14 mouse cellular contexts compared by ENCODE assay signal in genomic region chr11:8539593-8540265, GRCm38 (mm10).
DNase-seq lines count a peak whose midpoint lies in the region; ATAC-seq lines count a peak whose summit lies in the region.
"Had no signal": no experiment of that assay in that cellular context is flagged by ENCODE, and none has a peak within 500 bp of the region (broad histone marks: within the 10 kb centered on the region; RNA-seq: fewer than 3 reads in every experiment).

No protein-coding gene starts in this region.

- H3K36me3 ChIP-seq in forebrain, embryonic 14.5 days (ENCODE audit: control insufficient read depth, insufficient read depth, low read length) = no peaks in the 10 kb centered on the region
- peaks cover 21% of the 10 kb centered on the region; the same call in 1 of the 2 replicates for H3K36me3 ChIP-seq in forebrain, embryonic 10.5 days (replicated peaks)
- peaks cover 89% of the 10 kb centered on the region for H3K36me3 ChIP-seq in limb, embryonic 12.5 days
- H3K36me3 ChIP-seq in limb, embryonic 10.5 days = peaks cover 93% of the 10 kb centered on the region
- peaks cover 39% of the 10 kb centered on the region for H3K36me3 ChIP-seq in embryonic facial prominence, embryonic 13.5 days
- H3K36me3 ChIP-seq in limb, embryonic 15.5 days = peaks cover 14% of the 10 kb centered on the region
- H3K36me3 ChIP-seq: liver, embryonic 13.5 days had no signal

- ATAC-seq in forebrain, embryonic 14.5 days = no peak
- no peak for ATAC-seq in limb, embryonic 12.5 days (ENCODE audit: insufficient number of reproducible peaks, insufficient read depth, low FRiP score, low TSS enrichment, low read depth)
- peak; percentile 66 for ATAC-seq in embryonic facial prominence, embryonic 13.5 days (ENCODE audit: insufficient number of reproducible peaks, insufficient read depth, low FRiP score, low TSS enrichment, low read depth)
- peak; percentile 64; the same call in 1 of the 2 replicates for ATAC-seq in limb, embryonic 15.5 days (ENCODE audit: insufficient number of reproducible peaks, low FRiP score, low TSS enrichment, low read depth)

- peaks cover 10% of the 10 kb centered on the region for H3K4me1 ChIP-seq in forebrain, embryonic 14.5 days (ENCODE audit: control insufficient read depth, insufficient read depth, low read length)
- H3K4me1 ChIP-seq in forebrain, embryonic 10.5 days = peaks cover 12% of the 10 kb centered on the region; the same call in 1 of the 2 replicates
- H3K4me1 ChIP-seq in limb, embryonic 12.5 days (replicated peaks) = peaks cover 20% of the 10 kb centered on the region
- H3K4me1 ChIP-seq in limb, embryonic 10.5 days = no peaks in the 10 kb centered on the region
- peaks cover 64% of the 10 kb centered on the region for H3K4me1 ChIP-seq in embryonic facial prominence, embryonic 13.5 days
- peaks cover 65% of the 10 kb centered on the region for H3K4me1 ChIP-seq in limb, embryonic 15.5 days
- H3K4me1 ChIP-seq: liver, embryonic 13.5 days; megakaryocyte, embryonic 14.5 days had no signal

- 78% methylated on average over 8 of the region's 8 CpGs for WGBS in forebrain, embryonic 14.5 days
- 83% methylated on average over 8 of the region's 8 CpGs for WGBS in forebrain, embryonic 10.5 days
- 77% methylated on average over 8 of the region's 8 CpGs for WGBS in limb, embryonic 12.5 days
- 87% methylated on average over 8 of the region's 8 CpGs for WGBS in limb, embryonic 10.5 days
- 41% methylated on average over 8 of the region's 8 CpGs for WGBS in embryonic facial prominence, embryonic 13.5 days
- 47% methylated on average over 8 of the region's 8 CpGs for WGBS in limb, embryonic 15.5 days

- H3K27ac ChIP-seq in forebrain, embryonic 14.5 days (ENCODE audit: low read depth, low read length) = no peak overlapping the region
- no peak overlapping the region for H3K27ac ChIP-seq in forebrain, embryonic 10.5 days
- peak overlapping the region; percentile 60 for H3K27ac ChIP-seq in limb, embryonic 12.5 days
- H3K27ac ChIP-seq in limb, embryonic 10.5 days = no peak overlapping the region
- peak overlapping the region; percentile 84 for H3K27ac ChIP-seq in embryonic facial prominence, embryonic 13.5 days
- peak overlapping the region; percentile 78 for H3K27ac ChIP-seq in limb, embryonic 15.5 days
- H3K27ac ChIP-seq: liver, embryonic 13.5 days had no signal

- H3K27me3 ChIP-seq in forebrain, embryonic 14.5 days (replicated peaks; ENCODE audit: control insufficient read depth, insufficient read depth, low read length) = no peaks in the 10 kb centered on the region
- no peaks in the 10 kb centered on the region for H3K27me3 ChIP-seq in forebrain, embryonic 10.5 days (ENCODE audit: poor library complexity, severe bottlenecking)
- no peaks in the 10 kb centered on the region for H3K27me3 ChIP-seq in limb, embryonic 12.5 days
- H3K27me3 ChIP-seq in limb, embryonic 10.5 days (ENCODE audit: low read depth, poor library complexity, severe bottlenecking) = no peaks in the 10 kb centered on the region
- H3K27me3 ChIP-seq in embryonic facial prominence, embryonic 13.5 days = no peaks in the 10 kb centered on the region
- no peaks in the 10 kb centered on the region for H3K27me3 ChIP-seq in limb, embryonic 15.5 days
- H3K27me3 ChIP-seq: liver, embryonic 13.5 days; megakaryocyte, embryonic 14.5 days had no signal

- DNase-seq in forebrain, embryonic 14.5 days (ENCODE audit: low spot score) = peak; percentile 30
- DNase-seq in forebrain, embryonic 10.5 days (ENCODE audit: extremely low spot score, low spot score) = no peak
- DNase-seq in limb, embryonic 10.5 days (ENCODE audit: low spot score) = no peak
- DNase-seq in thymus, postnatal 36 days = no peak
- DNase-seq in left cerebral cortex, postnatal 36 days (ENCODE audit: low spot score in 2 of 2) = no peak
- DNase-seq: adrenal gland, adult 2 months; cerebellum, postnatal 25 days; heart, adult 11 months; heart, postnatal 36 days; liver, embryonic 13.5 days had no signal

- no peak overlapping the region for H3K9ac ChIP-seq in forebrain, embryonic 14.5 days (ENCODE audit: low read length)
- no peak overlapping the region for H3K9ac ChIP-seq in limb, embryonic 12.5 days (replicated peaks)
- H3K9ac ChIP-seq in embryonic facial prominence, embryonic 13.5 days = no peak overlapping the region
- H3K9ac ChIP-seq in limb, embryonic 15.5 days = no peak overlapping the region
- H3K9ac ChIP-seq: liver, embryonic 13.5 days had no signal

- H3K9me3 ChIP-seq in forebrain, embryonic 14.5 days (replicated peaks; ENCODE audit: control insufficient read depth, low read length) = no peaks in the 10 kb centered on the region
- H3K9me3 ChIP-seq in forebrain, embryonic 10.5 days = no peaks in the 10 kb centered on the region
- H3K9me3 ChIP-seq in limb, embryonic 12.5 days = no peaks in the 10 kb centered on the region
- H3K9me3 ChIP-seq in limb, embryonic 10.5 days (replicated peaks) = no peaks in the 10 kb centered on the region
- no peaks in the 10 kb centered on the region for H3K9me3 ChIP-seq in embryonic facial prominence, embryonic 13.5 days
- no peaks in the 10 kb centered on the region for H3K9me3 ChIP-seq in limb, embryonic 15.5 days
- H3K9me3 ChIP-seq: liver, embryonic 13.5 days; megakaryocyte, embryonic 14.5 days had no signal

- H3K4me2 ChIP-seq in forebrain, embryonic 14.5 days (ENCODE audit: low read length) = no peak overlapping the region
- no peak overlapping the region for H3K4me2 ChIP-seq in limb, embryonic 12.5 days
- peak overlapping the region; percentile 22 for H3K4me2 ChIP-seq in embryonic facial prominence, embryonic 13.5 days
- no peak overlapping the region for H3K4me2 ChIP-seq in limb, embryonic 15.5 days
- H3K4me2 ChIP-seq: liver, embryonic 13.5 days had no signal

- H3K4me3 ChIP-seq in forebrain, embryonic 14.5 days (ENCODE audit: low read depth, low read length) = no peak overlapping the region
- H3K4me3 ChIP-seq in forebrain, embryonic 10.5 days = no peak overlapping the region
- H3K4me3 ChIP-seq in limb, embryonic 12.5 days (replicated peaks) = no peak overlapping the region
- no peak overlapping the region for H3K4me3 ChIP-seq in limb, embryonic 10.5 days
- no peak overlapping the region for H3K4me3 ChIP-seq in embryonic facial prominence, embryonic 13.5 days
- H3K4me3 ChIP-seq in limb, embryonic 15.5 days = no peak overlapping the region
- H3K4me3 ChIP-seq: liver, embryonic 13.5 days; megakaryocyte, embryonic 14.5 days had no signal

- intact Hi-C loops in left cerebral cortex, postnatal 36 days (cut with DNase I) = loop anchor here (5.0 to 10.0 kb wide), 2 partner anchors 123 to 595 kb away; partner anchors contain the start of gene Tns3

Comparison
In these comparisons a context has a peak if more than half of its experiments do, and no peak if none do; other contexts are left out.
1. ATAC-seq: peak in embryonic facial prominence, embryonic 13.5 days (single experiment) and limb, embryonic 15.5 days (single experiment); none in forebrain, embryonic 14.5 days (single experiment) and limb, embryonic 12.5 days (single experiment).
2. H3K27ac ChIP-seq: peak in limb, embryonic 12.5 days (single experiment), embryonic facial prominence, embryonic 13.5 days (single experiment) and limb, embryonic 15.5 days (single experiment); none in forebrain, embryonic 14.5 days (single experiment), forebrain, embryonic 10.5 days (single experiment) and limb, embryonic 10.5 days (single experiment).